Mouse (Mus musculus): ENCODE data around the gene Ing1.

Ing1 gene

DNA sequence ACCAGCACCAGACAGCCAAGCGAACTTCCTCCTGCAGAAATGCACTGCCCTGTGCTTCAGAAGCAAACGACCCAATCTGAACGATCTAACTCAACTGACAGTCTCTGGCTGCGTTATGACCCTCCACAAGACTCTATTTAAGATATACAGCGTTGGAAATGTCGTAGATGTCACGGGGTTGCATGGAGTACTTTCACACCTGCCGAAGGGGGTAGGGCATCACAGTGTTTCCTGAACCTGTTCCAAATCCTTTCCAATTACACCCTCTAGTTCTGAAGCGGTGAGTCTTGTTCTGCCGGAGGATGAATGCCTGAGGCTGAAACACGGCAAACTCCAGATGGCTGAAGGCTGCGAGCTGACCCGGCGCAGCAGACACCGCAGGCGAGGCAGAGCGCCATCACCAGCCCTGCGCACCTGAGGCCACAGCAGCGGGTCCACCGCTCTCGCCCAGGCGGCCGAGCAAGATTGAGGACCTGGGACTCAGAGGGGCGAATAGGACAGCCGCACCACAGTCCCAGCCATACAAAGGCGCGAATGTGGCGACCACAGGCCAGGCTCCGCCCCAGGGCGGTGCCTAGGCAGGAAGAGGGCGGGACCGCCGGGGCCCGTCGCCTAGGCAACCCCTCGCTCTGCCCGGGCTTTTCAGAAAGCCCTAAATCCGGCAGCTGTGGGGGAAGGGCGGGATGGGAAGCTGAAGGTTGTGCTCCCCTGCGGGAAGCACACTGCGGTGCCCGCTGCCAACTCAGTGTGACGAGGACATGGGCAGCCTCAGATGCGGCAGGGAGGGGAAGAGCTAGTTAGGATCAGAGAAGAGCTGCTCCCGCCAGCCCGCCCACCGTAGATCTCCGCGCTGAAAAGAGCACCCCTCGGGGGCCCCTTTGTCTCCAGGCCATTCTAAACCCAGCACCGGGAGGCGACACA is at the start of gene Ing1:
Ing1 (plus strand) TSS at position 773 of the 921 bp plus-strand sequence.
- DNase-seq (ENCODE audit: low read depth in 1 of 2, low spot score in 2 of 2), result peak; percentile 85 to 91

DNA sequence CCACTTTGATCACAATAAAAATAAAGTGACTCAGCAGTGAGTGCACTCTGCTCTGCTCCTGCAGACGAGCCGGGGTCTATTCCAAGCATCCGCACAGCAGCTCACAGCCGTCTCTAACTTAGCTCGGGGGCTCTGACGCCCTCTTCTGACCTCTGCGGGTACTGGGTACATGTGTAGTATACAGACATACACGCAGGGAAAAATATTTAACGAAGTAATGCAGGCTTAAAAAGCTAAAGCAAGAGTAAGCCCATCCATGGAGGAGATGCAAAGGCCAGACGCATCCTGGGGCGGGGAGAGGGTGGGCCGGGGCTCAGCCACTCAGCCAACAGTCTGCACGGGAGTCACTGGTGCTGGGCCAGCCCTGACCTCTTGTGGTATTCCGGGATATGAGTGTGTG is 49.3 kb upstream of the Ing1 start:
- no peak for DNase-seq (ENCODE audit: low read depth in 1 of 2, low spot score in 2 of 2)

GRCm38 (mm10) chr8:11506802-11507201 is 48.6 kb upstream of the Ing1 start:
- peak in 1 of 2 experiments; percentile 14 for DNase-seq (ENCODE audit: low read depth in 1 of 2, low spot score in 2 of 2)

DNA sequence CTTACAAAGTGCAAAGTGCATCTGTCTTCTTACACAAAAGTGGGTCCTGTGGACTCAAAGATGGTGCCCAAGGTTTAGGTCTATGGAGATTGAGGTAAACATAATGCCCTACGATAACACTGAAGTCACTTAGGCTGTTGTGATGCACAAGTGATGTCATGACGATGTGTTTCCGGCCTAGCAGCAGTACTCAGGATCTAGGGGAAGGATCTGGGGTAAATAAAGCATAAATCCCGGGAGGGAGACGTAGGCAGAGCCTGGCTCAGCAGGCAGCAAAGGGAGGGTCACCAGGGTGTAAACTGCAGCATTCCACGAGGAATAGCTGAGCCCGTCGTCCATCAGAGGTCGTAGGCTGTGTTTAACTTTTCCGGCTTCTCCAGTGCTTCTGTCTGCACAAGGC is 46.5 kb upstream of the Ing1 start:
- DNase-seq (ENCODE audit: low read depth in 1 of 2, low spot score in 2 of 2), result no peak

GRCm38 (mm10) chr8:11510971-11511370 is 44.4 kb upstream of the Ing1 start:
- no peak for DNase-seq (ENCODE audit: low read depth in 1 of 2, low spot score in 2 of 2)

- DNase-seq (ENCODE audit: low read depth in 1 of 2, low spot score in 2 of 2), result no peak
These were observed 42.7 kb upstream of the Ing1 start for GRCm38 (mm10) chr8:11512711-11513110.

DNA sequence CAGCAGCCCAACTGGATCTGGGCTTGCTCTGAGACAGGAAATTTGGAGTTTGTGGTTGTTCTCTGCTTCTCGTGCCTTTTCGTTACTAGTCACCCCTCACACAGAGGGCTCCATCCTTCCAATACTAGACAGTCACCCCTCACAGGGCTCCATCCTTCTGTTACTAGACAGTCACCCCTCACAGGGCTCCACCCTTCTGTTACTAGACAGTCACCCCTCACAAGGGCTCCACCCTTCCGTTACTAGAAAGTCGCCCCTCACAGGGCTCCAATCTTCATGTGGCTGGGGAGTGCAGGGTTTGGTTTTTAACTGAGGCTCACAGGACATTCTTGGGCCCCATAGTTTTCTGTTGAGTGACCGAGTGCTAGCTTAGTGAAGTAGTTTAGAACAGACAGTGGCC is 42.1 kb upstream of the Ing1 start:
- DNase-seq (ENCODE audit: low read depth in 1 of 2, low spot score in 2 of 2), result no peak

GRCm38 (mm10) chr8:11516292-11516691 is 39.1 kb upstream of the Ing1 start:
- no peak for DNase-seq (ENCODE audit: low read depth in 1 of 2, low spot score in 2 of 2)

GRCm38 (mm10) chr8:11517366-11518055 is 37.9 kb upstream of the Ing1 start:
- peak in 1 of 2 experiments; percentile 16 for DNase-seq (ENCODE audit: low read depth in 1 of 2, low spot score in 2 of 2)

DNA sequence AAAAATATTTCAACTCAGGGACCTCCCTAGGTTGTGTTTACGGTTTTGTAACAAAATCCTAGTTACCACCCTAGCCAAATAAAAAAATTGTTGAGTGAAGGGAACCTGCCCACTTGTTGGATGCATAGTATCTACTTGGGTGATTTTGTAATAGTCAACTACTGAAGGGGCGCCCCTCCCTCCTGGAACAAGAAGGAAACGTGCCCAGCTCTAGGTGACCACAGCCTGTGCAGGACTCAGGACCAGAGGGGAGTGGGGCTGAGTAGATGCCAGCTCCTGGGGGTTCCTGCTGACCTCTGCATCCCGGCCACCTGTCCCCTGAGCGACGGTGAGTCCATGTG is 37.3 kb upstream of the Ing1 start:
- no peak for DNase-seq (ENCODE audit: low read depth in 1 of 2, low spot score in 2 of 2)

DNA sequence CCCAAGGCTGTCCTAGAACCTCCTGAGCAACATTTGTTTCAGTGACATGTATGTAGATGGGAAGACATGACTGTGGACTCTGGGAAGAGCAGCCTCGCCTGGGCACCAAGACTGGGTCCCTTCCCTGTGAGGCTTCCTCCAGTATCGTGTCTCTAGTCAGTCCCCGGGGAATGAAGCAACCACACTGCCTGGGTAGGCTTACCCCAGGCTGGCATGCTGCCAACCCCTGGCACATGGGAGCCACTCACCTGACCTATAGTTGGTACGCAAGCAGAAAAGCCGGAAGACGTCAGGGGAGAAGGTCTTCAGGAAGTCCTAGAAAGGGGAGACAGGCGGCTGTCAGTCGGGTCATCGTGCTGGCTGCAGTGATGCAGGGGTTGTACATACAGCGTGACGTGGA is 36.7 kb upstream of the Ing1 start:
- no peak for DNase-seq (ENCODE audit: low read depth in 1 of 2, low spot score in 2 of 2)

GRCm38 (mm10) chr8:11523331-11523730 is 32.0 kb upstream of the Ing1 start:
- DNase-seq (ENCODE audit: low read depth in 1 of 2, low spot score in 2 of 2), result no peak

DNA sequence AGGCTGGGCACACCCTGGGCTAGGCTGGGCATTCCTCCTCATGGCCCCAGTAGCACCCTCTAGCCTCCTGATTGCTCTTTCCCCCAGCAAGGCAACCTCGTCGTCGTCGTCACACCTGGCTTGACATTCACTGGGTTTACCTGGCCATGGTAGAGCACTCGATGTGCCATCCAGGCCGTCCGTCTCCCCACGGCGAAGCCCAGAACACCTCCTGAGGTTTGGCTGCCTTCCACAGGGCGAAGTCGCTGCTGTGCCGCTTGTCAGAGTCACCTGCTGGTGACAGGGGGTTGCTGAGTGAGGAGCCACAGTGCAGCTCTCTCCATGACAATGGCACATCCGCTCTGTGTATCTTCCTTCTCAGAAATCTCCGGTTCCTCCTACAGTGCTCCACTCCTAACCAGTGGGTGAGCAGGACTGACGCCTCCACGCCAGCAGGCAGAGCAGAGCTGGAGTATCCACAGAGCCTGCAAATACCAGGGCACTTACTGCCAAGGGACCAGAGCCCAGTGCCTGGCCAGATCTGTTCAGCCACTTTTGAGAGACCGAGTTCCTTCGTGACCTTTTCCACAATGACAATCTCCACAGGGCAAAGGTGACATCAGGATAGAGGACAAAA is 25.1 kb upstream of the Ing1 start:
- no peak for DNase-seq (ENCODE audit: low read depth in 1 of 2, low spot score in 2 of 2)

GRCm38 (mm10) chr8:11530849-11531248 is 24.5 kb upstream of the Ing1 start:
- no peak for DNase-seq (ENCODE audit: low read depth in 1 of 2, low spot score in 2 of 2)

GRCm38 (mm10) chr8:11534494-11534893 is 20.9 kb upstream of the Ing1 start:
- DNase-seq (ENCODE audit: low read depth in 1 of 2, low spot score in 2 of 2), result no peak

- DNase-seq (ENCODE audit: low read depth in 1 of 2, low spot score in 2 of 2), result no peak
These were observed 16.3 kb upstream of the Ing1 start for GRCm38 (mm10) chr8:11539049-11539448.

GRCm38 (mm10) chr8:11540182-11540581 is 15.2 kb upstream of the Ing1 start:
- no peak for DNase-seq (ENCODE audit: low read depth in 1 of 2, low spot score in 2 of 2)

DNA sequence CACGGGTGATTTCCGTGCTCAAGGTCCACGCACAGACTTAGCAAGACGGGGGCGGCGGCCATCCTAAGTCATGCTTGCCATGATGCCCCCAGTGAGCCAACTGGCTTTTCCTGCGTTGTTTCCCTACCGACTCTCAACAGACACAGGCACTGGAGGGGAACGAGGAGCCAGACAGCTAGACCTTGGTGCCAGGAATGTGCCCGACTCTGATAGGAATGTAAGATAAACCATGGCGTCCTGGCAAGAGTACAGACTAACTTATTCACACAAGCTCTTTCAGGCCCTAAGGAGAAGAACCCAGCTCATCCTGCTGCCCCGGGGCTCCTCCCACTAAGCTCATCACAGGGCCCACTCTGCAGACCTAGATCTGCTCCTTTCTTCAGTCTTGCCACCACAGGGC is 13.3 kb upstream of the Ing1 start:
- no peak for DNase-seq (ENCODE audit: low read depth in 1 of 2, low spot score in 2 of 2)

- no peak for DNase-seq (ENCODE audit: low read depth in 1 of 2, low spot score in 2 of 2)
These were observed 12.5 kb upstream of the Ing1 start for GRCm38 (mm10) chr8:11542866-11543265.

GRCm38 (mm10) chr8:11544386-11544785 is 11.0 kb upstream of the Ing1 start:
- DNase-seq (ENCODE audit: low read depth in 1 of 2, low spot score in 2 of 2), result peak in 1 of 2 experiments; percentile 43

DNA sequence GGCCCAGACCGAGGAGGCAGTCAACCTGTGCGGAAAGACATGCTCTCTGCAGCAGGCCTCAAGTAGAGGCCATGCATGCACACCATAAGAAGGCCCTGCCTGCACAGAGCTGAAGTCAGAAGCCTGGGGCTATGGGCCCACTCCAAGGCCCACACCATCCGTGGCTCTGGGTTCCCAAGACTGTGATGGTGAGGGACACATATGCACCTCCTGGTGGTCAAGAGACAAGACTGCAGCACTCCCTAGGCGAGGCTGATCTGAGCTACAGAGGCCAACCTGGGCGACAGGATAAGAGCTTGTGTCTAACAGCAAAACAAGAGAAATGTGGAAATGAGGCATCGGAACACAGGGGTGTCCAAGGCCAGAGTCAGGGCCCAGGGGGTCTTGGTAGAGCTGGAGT is 8.3 kb upstream of the Ing1 start:
- DNase-seq (ENCODE audit: low read depth in 1 of 2, low spot score in 2 of 2), result no peak

GRCm38 (mm10) chr8:11549706-11550105 is 5.7 kb upstream of the Ing1 start:
- DNase-seq (ENCODE audit: low read depth in 1 of 2, low spot score in 2 of 2), result peak in 1 of 2 experiments; percentile 47
